Mouse (Mus musculus): ENCODE data around the gene Trim7. TPM values are rescaled to one million over a fixed set of nuclear protein-coding genes. Genes with fewer than 3 reads are reported as not detected.

The Trim7 gene
- polyA plus RNA-seq, 1 experiment: 1.2 TPM

GRCm38 (mm10) chr11:48833731-48834639, 8.0 kb downstream of the Trim7 start:
- no peak for TF ChIP-seq GATA1 (IDR thresholded peaks at IDR 0.05; ENCODE audit: low read length)

- TF ChIP-seq GATA1 (IDR thresholded peaks at IDR 0.05; ENCODE audit: low read length): no peak
Measured at GRCm38 (mm10) chr11:48835923-48836322, 10.0 kb downstream of the Trim7 start.

DNA sequence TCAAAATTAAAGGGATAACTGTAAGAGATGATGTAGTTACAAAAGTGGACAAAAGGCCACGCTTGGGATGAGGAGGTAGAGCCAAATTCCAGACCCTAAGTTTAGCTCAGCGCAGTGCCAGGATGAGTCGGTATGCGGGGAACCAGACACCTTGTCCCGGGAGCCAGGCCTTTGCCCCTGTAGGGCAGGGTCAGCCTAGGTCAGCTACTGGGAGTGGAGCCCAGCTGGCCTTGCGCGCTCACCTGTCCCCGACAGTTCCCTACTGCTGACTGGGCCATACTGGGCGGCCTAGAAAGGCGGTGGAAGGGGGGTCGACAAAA, 11.0 kb downstream of the Trim7 start:
- no peak for TF ChIP-seq GATA1 (IDR thresholded peaks at IDR 0.05; ENCODE audit: low read length)

DNA sequence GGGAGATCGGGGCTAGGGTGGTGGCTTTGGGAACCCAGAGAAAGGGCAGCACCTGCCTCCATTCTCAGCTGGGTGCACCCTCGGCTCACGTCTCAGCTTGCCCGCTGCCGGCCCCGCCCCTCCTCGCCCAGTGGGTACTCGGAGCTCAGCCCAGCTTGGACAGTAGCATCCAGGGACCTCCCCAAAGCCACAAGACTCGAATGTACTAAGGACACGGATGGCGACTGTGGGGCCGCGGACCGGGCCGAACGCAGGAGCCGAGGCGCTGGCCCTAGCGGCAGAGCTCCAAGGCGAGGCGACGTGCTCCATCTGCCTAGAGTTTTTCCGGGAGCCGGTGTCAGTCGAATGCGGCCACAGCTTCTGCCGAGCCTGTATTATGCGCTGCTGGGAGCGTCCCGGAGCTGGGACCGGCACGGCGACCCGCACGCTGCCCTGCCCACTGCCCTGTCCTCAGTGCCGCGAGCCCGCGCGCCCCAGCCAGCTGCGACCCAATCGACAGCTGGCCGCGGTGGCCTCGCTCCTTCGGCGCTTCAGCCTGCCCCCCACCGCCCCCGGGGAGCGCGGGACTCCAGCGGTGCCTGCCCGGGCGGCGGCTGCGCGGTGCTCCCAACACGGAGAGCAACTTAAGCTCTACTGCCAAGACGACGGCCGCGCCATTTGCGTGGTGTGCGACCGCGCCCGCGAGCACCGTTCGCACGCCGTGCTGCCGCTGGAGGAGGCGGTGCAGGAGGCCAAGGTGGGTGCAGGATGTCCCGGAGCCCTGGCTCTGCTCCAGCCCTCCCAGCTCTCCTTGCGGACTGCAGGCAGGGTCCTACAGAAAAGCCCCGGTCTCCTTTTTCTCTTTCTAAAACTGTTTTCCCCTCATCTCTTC, 11.6 kb downstream of the Trim7 start:
- no peak for TF ChIP-seq GATA1 (IDR thresholded peaks at IDR 0.05; ENCODE audit: low read length)

DNA sequence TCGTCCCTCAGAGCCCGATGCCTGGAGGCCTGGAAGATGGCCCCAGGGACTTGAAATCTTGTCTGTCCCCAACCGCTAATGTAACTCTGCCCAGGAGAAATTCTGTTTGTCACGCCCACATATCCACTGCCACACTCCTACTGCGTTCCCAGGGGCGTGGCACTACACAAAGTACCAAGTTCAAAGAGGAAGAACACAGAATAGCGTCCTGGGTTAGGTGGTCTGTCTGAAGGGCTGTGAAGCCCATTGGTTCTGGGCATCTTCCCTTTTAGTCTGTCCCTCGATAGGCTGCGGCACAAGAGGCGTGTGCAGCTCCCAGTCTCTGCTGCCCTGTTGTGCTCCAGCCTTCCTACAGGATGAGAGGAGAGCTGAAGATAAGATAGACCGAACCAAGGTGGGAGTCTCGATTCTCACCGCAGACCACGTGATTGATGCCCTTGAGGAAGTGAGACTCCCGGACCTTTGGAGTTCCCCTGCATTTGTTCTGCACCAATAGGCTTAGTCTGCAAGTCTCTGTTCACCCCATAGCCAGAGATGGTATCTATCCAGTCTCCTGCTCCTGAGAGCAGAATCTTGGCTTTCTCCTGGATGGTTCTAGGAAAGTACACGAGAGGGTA, 12.3 kb downstream of the Trim7 start:
- TF ChIP-seq GATA1 (IDR thresholded peaks at IDR 0.05; ENCODE audit: low read length): peak; percentile 58

- no peak for TF ChIP-seq GATA1 (IDR thresholded peaks at IDR 0.05; ENCODE audit: low read length)
Measured at GRCm38 (mm10) chr11:48838879-48839680, 13.1 kb downstream of the Trim7 start.

DNA sequence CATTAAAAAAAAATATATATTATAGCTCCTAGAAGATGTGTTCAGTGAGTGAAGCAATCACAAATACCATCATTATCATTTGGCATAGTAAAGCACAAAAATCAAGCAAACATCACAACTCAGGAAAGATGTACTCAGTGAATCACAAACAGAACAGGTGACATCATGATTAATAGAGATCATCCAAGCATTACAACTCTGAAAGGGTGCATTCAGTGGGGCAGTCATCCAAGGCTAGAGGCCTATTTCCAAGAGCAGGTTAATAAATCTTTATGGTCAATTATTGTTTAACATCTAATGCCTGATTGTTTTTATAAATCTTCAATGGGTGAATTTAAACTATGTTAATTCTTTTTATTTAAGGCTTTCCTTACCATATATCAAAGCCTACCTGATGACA, 14.9 kb downstream of the Trim7 start:
- no peak for TF ChIP-seq GATA1 (IDR thresholded peaks at IDR 0.05; ENCODE audit: low read length)

- TF ChIP-seq GATA1 (IDR thresholded peaks at IDR 0.05; ENCODE audit: low read length): no peak
Measured at GRCm38 (mm10) chr11:48841213-48841612, 15.3 kb downstream of the Trim7 start.

DNA sequence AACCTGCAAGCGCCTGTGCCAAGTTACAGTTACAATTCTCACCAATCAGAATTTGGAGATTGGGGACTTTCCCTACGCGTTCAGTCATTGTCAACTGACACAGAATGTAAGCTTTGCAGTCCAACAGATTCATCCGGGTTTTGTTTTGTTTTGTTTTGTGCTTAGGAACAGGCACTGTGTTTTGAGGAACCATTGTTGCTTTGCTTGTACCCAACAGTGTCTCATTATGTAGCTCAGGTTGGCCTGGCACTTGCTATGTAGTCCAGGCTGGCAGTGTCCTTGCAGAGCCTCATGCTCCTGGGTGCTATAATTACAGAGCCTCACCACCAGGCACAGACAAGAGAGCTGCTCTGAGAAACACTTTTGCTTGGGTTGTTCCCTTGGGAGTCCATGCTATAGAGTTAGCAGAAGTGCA, 16.4 kb downstream of the Trim7 start:
- TF ChIP-seq GATA1 (IDR thresholded peaks at IDR 0.05; ENCODE audit: low read length): no peak

DNA sequence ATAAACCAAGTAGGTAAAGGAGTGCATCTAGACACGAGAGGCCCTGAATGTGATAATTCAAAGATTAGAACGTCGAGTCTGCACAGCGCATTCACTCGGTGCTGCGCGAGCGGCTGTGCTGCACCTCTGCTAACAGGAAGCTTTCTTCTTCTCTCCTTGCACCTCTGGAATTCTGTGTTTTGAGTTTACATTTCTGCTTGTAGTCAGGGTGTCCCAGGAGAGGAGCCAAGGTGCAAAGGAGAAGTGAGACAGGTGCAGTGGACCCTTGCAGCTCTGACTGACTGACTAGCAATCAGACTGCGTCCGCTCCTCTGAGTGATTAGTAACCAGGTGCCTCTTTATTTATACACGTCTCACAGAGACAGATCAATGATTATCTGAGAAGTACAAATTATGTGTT, 17.3 kb downstream of the Trim7 start:
- no peak for TF ChIP-seq GATA1 (IDR thresholded peaks at IDR 0.05; ENCODE audit: low read length)

DNA sequence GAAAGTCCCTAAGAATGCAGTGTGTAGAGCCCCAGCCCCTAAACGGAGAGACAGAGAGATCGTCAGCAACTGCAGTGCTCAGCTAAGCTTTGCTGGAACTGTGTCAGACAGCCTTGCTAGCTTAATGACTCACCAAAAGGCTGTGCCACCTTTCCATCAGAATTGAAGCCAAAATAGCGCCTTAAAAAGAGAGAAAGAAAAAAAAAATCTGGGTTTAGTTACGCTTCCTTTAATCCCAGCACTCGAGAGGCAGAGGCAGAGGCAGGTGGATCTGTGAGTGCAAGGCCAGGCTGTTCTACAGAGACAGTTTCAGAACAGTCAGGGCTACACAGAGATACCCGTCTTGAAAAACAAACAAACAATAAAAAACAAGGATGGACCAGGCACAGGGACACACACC, 18.4 kb downstream of the Trim7 start:
- TF ChIP-seq GATA1 (IDR thresholded peaks at IDR 0.05; ENCODE audit: low read length): no peak

DNA sequence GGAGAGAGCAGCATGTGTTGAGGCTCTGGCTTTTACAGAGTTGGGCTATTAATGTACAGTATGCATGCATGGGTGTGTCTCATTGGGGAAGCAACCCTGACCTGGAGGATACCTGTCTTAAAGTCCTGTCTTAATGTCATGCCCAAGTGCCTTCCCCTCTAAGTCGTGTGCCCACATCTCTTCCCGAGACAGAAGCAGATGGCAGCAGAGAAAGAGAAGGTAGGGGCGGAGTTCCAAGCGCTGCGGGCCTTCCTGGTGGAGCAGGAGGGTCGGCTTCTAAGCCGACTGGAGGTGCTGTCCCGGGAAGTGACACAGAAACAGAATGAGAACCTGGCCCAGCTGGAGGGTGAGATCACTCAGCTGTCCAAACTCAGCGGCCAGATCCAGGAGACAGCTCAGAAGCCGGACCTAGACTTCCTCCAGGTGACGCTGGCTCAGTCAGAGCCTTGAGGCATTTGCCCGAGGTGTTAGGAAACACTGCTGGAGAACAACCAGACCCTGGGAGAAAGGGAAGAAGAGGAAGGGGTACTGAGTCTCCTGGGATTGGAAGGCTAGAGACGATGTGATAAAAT, 19.4 kb downstream of the Trim7 start:
- TF ChIP-seq GATA1 (IDR thresholded peaks at IDR 0.05; ENCODE audit: low read length): no peak

DNA sequence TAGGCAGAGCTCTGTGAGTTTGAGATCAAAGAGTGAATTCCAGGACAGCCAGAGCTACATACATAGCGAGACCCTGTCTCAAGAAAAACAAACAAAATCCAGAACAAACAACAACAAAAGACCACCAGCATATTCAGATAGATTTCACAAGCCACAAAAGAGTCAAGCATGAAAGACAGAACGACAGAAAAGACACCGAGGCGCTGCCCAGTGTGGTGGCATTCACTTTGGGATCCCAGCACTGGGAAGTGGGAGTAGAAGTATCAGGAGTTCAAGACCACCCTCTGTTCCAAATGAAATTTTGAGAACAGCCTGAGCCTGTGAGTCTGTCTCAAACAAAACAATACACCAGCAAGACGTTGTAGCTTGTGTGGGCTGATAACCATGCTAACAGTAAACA, 20.9 kb downstream of the Trim7 start:
- no peak for TF ChIP-seq GATA1 (IDR thresholded peaks at IDR 0.05; ENCODE audit: low read length)

- TF ChIP-seq GATA1 (IDR thresholded peaks at IDR 0.05; ENCODE audit: low read length): no peak
Measured at GRCm38 (mm10) chr11:48850240-48850639, 24.3 kb downstream of the Trim7 start.
